Mouse (Mus musculus) heart, embryonic 12.5 days (tissue): ENCODE results near the gene Spink2. TPM values are rescaled to one million over a fixed set of nuclear protein-coding genes. Genes with fewer than 3 reads are reported as not detected.

ENCODE experiments used
- ATAC-seq: fragments of 200-750 bp; cut with Nextera tagmentation; 2 replicates; pipeline ENCODE4 v1.8.0; 2017; ENCODE audit warnings: moderate TSS enrichment, moderate library complexity; ENCODE audit not compliant: insufficient number of reproducible peaks, low FRiP score
- H3K27ac ChIP-seq: fragments of 300-500 bp; sonication (generic); 2 replicates; pipeline ENCODE4 v1.5.1; 2016; ENCODE audit warnings: mild to moderate bottlenecking, moderate library complexity; ENCODE audit not compliant: poor library complexity, severe bottlenecking
- H3K27me3 ChIP-seq: fragments of 300-500 bp; sonication (generic); replicated peaks from 2 replicates; pipeline ENCODE4 v1.6.1; 2016; ENCODE audit warnings: mild to moderate bottlenecking, moderate library complexity
- H3K36me3 ChIP-seq: fragments of 300-500 bp; sonication (generic); 2 replicates; pipeline ENCODE4 v1.6.1; 2016; ENCODE audit warnings: mild to moderate bottlenecking, moderate library complexity
- H3K4me1 ChIP-seq: fragments of 300-500 bp; sonication (generic); replicated peaks from 2 replicates; pipeline ENCODE4 v1.6.1; 2016; ENCODE audit warnings: mild to moderate bottlenecking
- H3K4me2 ChIP-seq: fragments of 300-500 bp; sonication (generic); 2 replicates; pipeline ENCODE4 v1.6.1; 2016; ENCODE audit warnings: mild to moderate bottlenecking, moderate library complexity
- H3K4me3 ChIP-seq: fragments of 300-500 bp; sonication (generic); 2 replicates; pipeline ENCODE4 v1.5.1; 2016; ENCODE audit warnings: mild to moderate bottlenecking
- H3K9ac ChIP-seq: fragments of 300-500 bp; sonication (generic); 2 replicates; pipeline ENCODE4 v1.6.1; 2016; ENCODE audit warnings: mild to moderate bottlenecking, moderate library complexity
- H3K9me3 ChIP-seq: fragments of 300-500 bp; sonication (generic); replicated peaks from 2 replicates; pipeline ENCODE4 v1.6.1; 2016; ENCODE audit warnings: mild to moderate bottlenecking, moderate library complexity
- WGBS: fragments of 180-500 bp; shearing (Covaris S2); methylation state at CpG from one replicate; pipeline ENCODE4 v1.1.7; 2016; 5-methylcytosine and 5-hydroxymethylcytosine counted together
- polyA plus RNA-seq: library from polyadenylated mRNA; unstranded; fragments of >200 nt; fragmentation: Nextera tagmentation; extraction: Ambion mirVana; gene quantifications from 2 replicates; pipeline ENCODE4 v1.2.1, GENCODE M21; 2016

Gene Spink2
- polyA plus RNA-seq, 1 experiment from 2014 or later = 7.3 TPM

- 57% methylated on average over 5 of the region's 5 CpGs for WGBS
- no peak for ATAC-seq
These were observed 40.7 kb downstream of the Spink2 start for GRCm38 (mm10) chr5:77170593-77170992.

DNA sequence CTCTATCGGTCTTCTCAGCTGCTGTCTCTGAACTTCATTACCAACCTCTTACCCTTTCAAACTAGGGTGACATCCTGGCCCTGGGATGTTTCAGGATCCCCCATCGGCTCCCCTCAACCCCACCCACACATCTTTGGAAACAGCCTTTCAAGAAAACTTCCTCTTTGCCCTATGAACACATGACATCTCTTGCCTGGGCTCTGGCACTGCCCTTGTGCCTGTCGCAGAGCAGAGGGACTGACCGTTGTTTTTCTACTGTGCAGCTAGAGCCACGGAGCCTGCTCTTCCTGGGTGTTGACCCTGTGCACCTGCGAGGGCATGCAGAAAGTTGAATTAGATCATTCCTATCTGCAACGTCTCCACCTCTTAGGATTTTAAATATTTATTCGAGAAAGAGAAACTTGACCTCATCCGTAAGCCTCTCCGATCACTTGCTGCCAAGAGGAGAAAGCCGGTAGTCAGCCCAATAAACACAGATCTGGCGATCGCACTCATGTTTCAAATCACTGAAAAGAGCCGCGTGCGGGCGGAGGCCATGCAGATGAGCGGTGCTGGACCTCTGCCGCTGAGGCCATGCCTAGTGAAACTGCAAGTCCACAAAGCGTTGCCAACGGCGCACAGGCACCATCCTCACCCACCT, 43.8 kb downstream of the Spink2 start:
- H3K27me3 ChIP-seq = no peaks in the 10 kb centered on the region; the same call in 1 of the 2 replicates
- no peak for ATAC-seq
- no peaks in the 10 kb centered on the region for H3K4me1 ChIP-seq
- 83% methylated on average over 22 of the region's 22 CpGs for WGBS
- no peaks in the 10 kb centered on the region for H3K36me3 ChIP-seq
- H3K4me2 ChIP-seq = no peak overlapping the region
- H3K4me3 ChIP-seq = no peak overlapping the region
- no peak overlapping the region for H3K9ac ChIP-seq
- H3K27ac ChIP-seq = no peak overlapping the region
- H3K9me3 ChIP-seq = no peaks in the 10 kb centered on the region

More at GRCm38 (mm10) chr5:77170593-77170992, 40.7 kb downstream of the Spink2 start:
- Histone ChIP-seq H3K9me3 (no peaks in the 10 kb centered on the region), H3K9ac (no peak overlapping the region), H3K4me2 (no peak overlapping the region), H3K27me3 (no peaks in the 10 kb centered on the region; the same call in 1 of the 2 replicates), H3K27ac (no peak overlapping the region), H3K4me1 (no peaks in the 10 kb centered on the region), H3K4me3 (no peak overlapping the region), H3K36me3 (no peaks in the 10 kb centered on the region)

GRCm38 (mm10) chr5:77165703-77166625, 45.3 kb downstream of the Spink2 start:
- Histone ChIP-seq H3K4me2 (no peak overlapping the region), H3K4me3 (no peak overlapping the region), H3K27me3 (no peaks in the 10 kb centered on the region; the same call in 1 of the 2 replicates), H3K9ac (no peak overlapping the region), H3K27ac (no peak overlapping the region), H3K9me3 (no peaks in the 10 kb centered on the region), H3K36me3 (no peaks in the 10 kb centered on the region), H3K4me1 (no peaks in the 10 kb centered on the region)
- 60% methylated on average over 13 of the region's 13 CpGs for WGBS
- 0 out of 2 replicates have a peak, but pooled peaks have one; percentile 18 for ATAC-seq

- H3K27ac ChIP-seq = no peak overlapping the region
- no peaks in the 10 kb centered on the region for H3K9me3 ChIP-seq
- ATAC-seq = no peak
- H3K4me1 ChIP-seq = peaks cover 4% of the 10 kb centered on the region; the same call in 1 of the 2 replicates
- no peak overlapping the region for H3K4me2 ChIP-seq
- no peak overlapping the region for H3K4me3 ChIP-seq
- H3K27me3 ChIP-seq = no peaks in the 10 kb centered on the region; the same call in 1 of the 2 replicates
- WGBS = 84% methylated on average over 7 of the region's 7 CpGs
- no peak overlapping the region for H3K9ac ChIP-seq
- H3K36me3 ChIP-seq = no peaks in the 10 kb centered on the region
These were observed 47.7 kb downstream of the Spink2 start for GRCm38 (mm10) chr5:77163597-77163996.

GRCm38 (mm10) chr5:77162566-77162965, 48.7 kb downstream of the Spink2 start:
- no peak overlapping the region for H3K4me2 ChIP-seq
- no peak overlapping the region for H3K27ac ChIP-seq
- H3K4me3 ChIP-seq = no peak overlapping the region
- no peaks in the 10 kb centered on the region; the same call in 1 of the 2 replicates for H3K27me3 ChIP-seq
- no peaks in the 10 kb centered on the region for H3K9me3 ChIP-seq
- H3K36me3 ChIP-seq = no peaks in the 10 kb centered on the region
- ATAC-seq = no peak
- 87% methylated on average over 3 of the region's 3 CpGs for WGBS
- peaks cover 11% of the 10 kb centered on the region for H3K4me1 ChIP-seq
- H3K9ac ChIP-seq = no peak overlapping the region

- Histone ChIP-seq H3K9ac (no peak overlapping the region), H3K4me3 (no peak overlapping the region), H3K9me3 (no peaks in the 10 kb centered on the region), H3K4me1 (peaks cover 17% of the 10 kb centered on the region), H3K27me3 (no peaks in the 10 kb centered on the region), H3K36me3 (no peaks in the 10 kb centered on the region), H3K4me2 (no peak overlapping the region), H3K27ac (no peak overlapping the region)
- 49% methylated on average over 14 of the region's 14 CpGs for WGBS
- no peak for ATAC-seq
These were observed 53.3 kb downstream of the Spink2 start for GRCm38 (mm10) chr5:77157777-77158540.

DNA sequence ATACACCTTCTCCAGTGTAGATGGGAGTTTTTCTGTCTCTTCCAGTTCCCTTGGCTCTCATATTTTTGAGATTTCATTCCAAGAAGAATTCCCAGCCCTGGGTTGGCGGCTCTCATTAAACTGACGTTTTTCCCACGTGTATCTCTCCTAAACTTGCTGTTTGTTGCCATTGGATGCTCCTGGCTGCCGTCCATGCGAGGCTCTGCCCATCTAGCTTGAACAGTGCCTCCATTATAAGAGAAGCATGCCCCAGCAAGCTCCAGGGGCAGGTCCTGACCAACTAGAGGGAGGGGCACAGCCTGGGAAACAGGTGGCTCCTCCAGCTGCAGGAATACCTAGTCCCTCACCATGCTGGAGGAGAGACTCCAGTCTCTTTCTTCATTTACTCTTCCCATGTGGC, 54.3 kb downstream of the Spink2 start:
- Histone ChIP-seq H3K36me3 (no peaks in the 10 kb centered on the region), H3K27ac (no peak overlapping the region), H3K27me3 (no peaks in the 10 kb centered on the region), H3K4me1 (peaks cover 17% of the 10 kb centered on the region), H3K4me2 (no peak overlapping the region), H3K9me3 (no peaks in the 10 kb centered on the region), H3K9ac (no peak overlapping the region), H3K4me3 (no peak overlapping the region)
- WGBS = 75% methylated on average over 5 of the region's 5 CpGs
- ATAC-seq = no peak

DNA sequence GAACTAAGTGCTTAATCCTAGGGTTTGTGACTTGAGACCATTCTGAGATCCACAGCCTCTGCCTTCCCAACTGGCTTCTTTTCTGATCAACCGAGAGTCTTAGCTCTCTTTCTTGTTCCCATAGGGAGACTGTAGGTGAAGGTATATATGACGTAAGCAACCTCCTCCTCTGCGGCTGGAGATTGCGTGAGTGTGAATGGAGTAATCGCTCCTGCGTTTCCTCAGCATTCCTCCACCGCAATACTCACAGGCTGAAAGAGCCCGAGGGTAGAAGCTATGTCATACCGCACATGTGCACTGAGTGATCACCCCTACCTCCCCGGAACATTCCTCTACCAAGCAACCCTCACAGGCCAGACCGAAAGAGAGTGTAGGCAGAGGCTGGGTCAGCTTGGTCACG, 55.7 kb downstream of the Spink2 start:
- no peak overlapping the region for H3K4me2 ChIP-seq
- WGBS = 86% methylated on average over 12 of the region's 12 CpGs
- H3K4me1 ChIP-seq = peaks cover 21% of the 10 kb centered on the region
- no peak overlapping the region for H3K27ac ChIP-seq
- H3K36me3 ChIP-seq = no peaks in the 10 kb centered on the region
- no peak overlapping the region for H3K9ac ChIP-seq
- no peaks in the 10 kb centered on the region for H3K9me3 ChIP-seq
- H3K4me3 ChIP-seq = no peak overlapping the region
- no peak for ATAC-seq
- H3K27me3 ChIP-seq = no peaks in the 10 kb centered on the region

Other genes with a start within 250 kb of the Spink2 start
- 42.3 and 45.1 TPM in 2 replicates for gene Srp72, start 236.8 kb downstream of the Spink2 start, polyA plus RNA-seq
- not detected in 2 replicates for gene Arl9, start 207.4 kb downstream of the Spink2 start, polyA plus RNA-seq
- gene Thegl, start 195.4 kb downstream of the Spink2 start, polyA plus RNA-seq = 0.12 TPM in 1 of 2 replicates, not detected in the other
- 14.4 and 14.6 TPM in 2 replicates for gene Hopx, start 96.3 kb downstream of the Spink2 start, polyA plus RNA-seq
- gene Rest, start 54.0 kb upstream of the Spink2 start, polyA plus RNA-seq = 31.0 and 32.2 TPM in 2 replicates
- gene Noa1, start 98.6 kb upstream of the Spink2 start, polyA plus RNA-seq = 22.9 and 23.0 TPM in 2 replicates
- gene Polr2b, start 98.7 kb upstream of the Spink2 start, polyA plus RNA-seq = 46.1 and 49.9 TPM in 2 replicates
- 38.3 and 39.9 TPM in 2 replicates for gene Igfbp7, start 196.6 kb upstream of the Spink2 start, polyA plus RNA-seq